Mouse (Mus musculus) myocyte (in vitro differentiated cells): ENCODE measurements at regions not wholly inside any gene's neighbourhood (a gene's known extent, or its start where the extent isn't known, plus 50 kb on each side); places are given as distances from the start of the nearest gene placed in this dataset.

Experiments
- E2F4 ChIP-seq: IDR thresholded peaks from one replicate; pipeline ENCODE4 v1.6.1; 2011; ENCODE audit warnings: mild to moderate bottlenecking, control low read depth, moderate library complexity; ENCODE audit not compliant: insufficient read depth
- MAX ChIP-seq: IDR thresholded peaks from one replicate; pipeline ENCODE4 v1.6.1; 2011; ENCODE audit warnings: low read depth, mild to moderate bottlenecking, control low read depth
- POLR2A ChIP-seq: IDR thresholded peaks from one replicate; pipeline ENCODE4 v1.6.1; 2011; ENCODE audit warnings: low read depth, mild to moderate bottlenecking, control low read depth, moderate library complexity; ENCODE audit not compliant: insufficient read length
- USF1 ChIP-seq: IDR thresholded peaks from one replicate; pipeline ENCODE4 v1.6.1; 2011; ENCODE audit warnings: low read depth, mild to moderate bottlenecking, control low read depth, moderate library complexity

DNA sequence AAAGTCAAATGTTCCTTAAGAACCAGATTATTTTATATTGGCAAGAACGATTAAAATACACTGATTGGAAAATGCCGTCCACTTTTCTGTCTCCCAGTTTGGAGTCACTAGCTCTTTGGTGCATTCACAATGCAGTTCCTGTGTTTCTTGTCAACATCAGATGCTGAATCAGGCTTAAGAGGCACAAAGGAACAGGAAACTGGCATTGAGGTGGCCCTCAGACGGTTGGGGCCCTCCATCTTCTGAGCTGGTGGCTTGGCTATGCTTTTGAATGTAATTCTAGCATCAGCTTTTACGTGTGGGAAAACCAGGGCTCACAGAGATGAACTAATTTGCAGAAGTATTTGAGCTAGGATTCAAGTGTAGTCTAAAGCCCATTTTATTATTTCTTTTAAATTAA is 282.3 kb downstream of the Hace1 start:
- no peak for TF ChIP-seq POLR2A
- no peak for TF ChIP-seq USF1
- no peak for TF ChIP-seq E2F4
- no peak for TF ChIP-seq MAX
